Mouse (Mus musculus): ENCODE results near the gene 4930407I10Rik. TPM values are rescaled to one million over a fixed set of nuclear protein-coding genes. Genes with fewer than 3 reads are reported as not detected.

Gene 4930407I10Rik
- polyA plus RNA-seq, 1 experiment = not detected

GRCm38 (mm10) chr15:82023965-82024635 is 34.9 kb upstream of the 4930407I10Rik start:
- H3K4me3 ChIP-seq (ENCODE audit: insufficient read depth, low read length) = no peak overlapping the region
- H3K4me1 ChIP-seq (ENCODE audit: control insufficient read depth, insufficient read depth, low read length) = no peaks in the 10 kb centered on the region
- H3K27ac ChIP-seq (ENCODE audit: insufficient read depth, low read length) = no peak overlapping the region
- TF ChIP-seq POLR2A (IDR thresholded peaks at IDR 0.05; ENCODE audit: low read depth, low read length) (no peak), CTCF (IDR thresholded peaks at IDR 0.05; ENCODE audit: borderline replicate concordance, insufficient read depth, low read length) (no peak)

- TF ChIP-seq POLR2A (IDR thresholded peaks at IDR 0.05; ENCODE audit: low read depth, low read length) (no peak), CTCF (IDR thresholded peaks at IDR 0.05; ENCODE audit: borderline replicate concordance, insufficient read depth, low read length) (no peak)
- no peak overlapping the region for H3K4me3 ChIP-seq (ENCODE audit: insufficient read depth, low read length)
- H3K4me1 ChIP-seq (ENCODE audit: control insufficient read depth, insufficient read depth, low read length) = no peaks in the 10 kb centered on the region
- H3K27ac ChIP-seq (ENCODE audit: insufficient read depth, low read length) = no peak overlapping the region
Observed at GRCm38 (mm10) chr15:82027276-82027675, 31.7 kb upstream of the 4930407I10Rik start.

GRCm38 (mm10) chr15:82027726-82028125 is 31.2 kb upstream of the 4930407I10Rik start:
- H3K4me1 ChIP-seq (ENCODE audit: control insufficient read depth, insufficient read depth, low read length) = no peaks in the 10 kb centered on the region
- TF ChIP-seq CTCF (IDR thresholded peaks at IDR 0.05; ENCODE audit: borderline replicate concordance, insufficient read depth, low read length) (no peak), POLR2A (IDR thresholded peaks at IDR 0.05; ENCODE audit: low read depth, low read length) (no peak)

GRCm38 (mm10) chr15:82032386-82032785 is 26.6 kb upstream of the 4930407I10Rik start:
- no peak overlapping the region for H3K4me3 ChIP-seq (ENCODE audit: insufficient read depth, low read length)
- H3K27ac ChIP-seq (ENCODE audit: insufficient read depth, low read length) = no peak overlapping the region
- no peaks in the 10 kb centered on the region for H3K4me1 ChIP-seq (ENCODE audit: control insufficient read depth, insufficient read depth, low read length)
- TF ChIP-seq POLR2A (IDR thresholded peaks at IDR 0.05; ENCODE audit: low read depth, low read length) (no peak), CTCF (IDR thresholded peaks at IDR 0.05; ENCODE audit: borderline replicate concordance, insufficient read depth, low read length) (no peak)

More at GRCm38 (mm10) chr15:82027726-82028125, 31.2 kb upstream of the 4930407I10Rik start:
- no peak overlapping the region for H3K27ac ChIP-seq (ENCODE audit: insufficient read depth, low read length)
- H3K4me3 ChIP-seq (ENCODE audit: insufficient read depth, low read length) = no peak overlapping the region

GRCm38 (mm10) chr15:82033762-82034161 is 25.2 kb upstream of the 4930407I10Rik start, which contains the start of gene Desi1:
TSS of gene Desi1 (minus strand) at chr15:82033862.
- no peak for TF ChIP-seq POLR2A (IDR thresholded peaks at IDR 0.05; ENCODE audit: low read depth, low read length)
- TF ChIP-seq CTCF (IDR thresholded peaks at IDR 0.05; ENCODE audit: borderline replicate concordance, insufficient read depth, low read length) = no peak
- no peaks in the 10 kb centered on the region for H3K4me1 ChIP-seq (ENCODE audit: control insufficient read depth, insufficient read depth, low read length)
- no peak within 1 kb of the TSS for H3K4me3 ChIP-seq (ENCODE audit: insufficient read depth, low read length)
- H3K27ac ChIP-seq (ENCODE audit: insufficient read depth, low read length) = no peak within 1 kb of the TSS

- H3K4me3 ChIP-seq (ENCODE audit: insufficient read depth, low read length) = no peak overlapping the region
- TF ChIP-seq POLR2A (IDR thresholded peaks at IDR 0.05; ENCODE audit: low read depth, low read length) (no peak), CTCF (IDR thresholded peaks at IDR 0.05; ENCODE audit: borderline replicate concordance, insufficient read depth, low read length) (no peak)
- H3K27ac ChIP-seq (ENCODE audit: insufficient read depth, low read length) = no peak overlapping the region
- H3K4me1 ChIP-seq (ENCODE audit: control insufficient read depth, insufficient read depth, low read length) = no peaks in the 10 kb centered on the region
Observed at GRCm38 (mm10) chr15:82035904-82036689, 22.9 kb upstream of the 4930407I10Rik start.

- TF ChIP-seq CTCF (IDR thresholded peaks at IDR 0.05; ENCODE audit: borderline replicate concordance, insufficient read depth, low read length) = peak; percentile 92
- no peak for TF ChIP-seq POLR2A (IDR thresholded peaks at IDR 0.05; ENCODE audit: low read depth, low read length)
- H3K4me1 ChIP-seq (ENCODE audit: control insufficient read depth, insufficient read depth, low read length) = peaks cover 3% of the 10 kb centered on the region; the same call in 1 of the 2 replicates
- H3K27ac ChIP-seq (ENCODE audit: insufficient read depth, low read length) = no peak overlapping the region
- H3K4me3 ChIP-seq (ENCODE audit: insufficient read depth, low read length) = no peak overlapping the region
Observed at GRCm38 (mm10) chr15:82040650-82041049, 18.3 kb upstream of the 4930407I10Rik start.

GRCm38 (mm10) chr15:82044166-82044784 is 14.7 kb upstream of the 4930407I10Rik start:
- Histone ChIP-seq H3K4me1 (ENCODE audit: control insufficient read depth, insufficient read depth, low read length) (peaks cover 4% of the 10 kb centered on the region; the same call in 1 of the 2 replicates), H3K27ac (ENCODE audit: insufficient read depth, low read length) (no peak overlapping the region), H3K4me3 (ENCODE audit: insufficient read depth, low read length) (no peak overlapping the region)
- TF ChIP-seq POLR2A (IDR thresholded peaks at IDR 0.05; ENCODE audit: low read depth, low read length) (no peak), CTCF (IDR thresholded peaks at IDR 0.05; ENCODE audit: borderline replicate concordance, insufficient read depth, low read length) (no peak)

GRCm38 (mm10) chr15:82046246-82046891 is 12.6 kb upstream of the 4930407I10Rik start:
- TF ChIP-seq CTCF (IDR thresholded peaks at IDR 0.05; ENCODE audit: borderline replicate concordance, insufficient read depth, low read length) (no peak), POLR2A (IDR thresholded peaks at IDR 0.05; ENCODE audit: low read depth, low read length) (no peak)
- Histone ChIP-seq H3K27ac (ENCODE audit: insufficient read depth, low read length) (no peak overlapping the region), H3K4me3 (ENCODE audit: insufficient read depth, low read length) (peak overlapping the region; percentile 99), H3K4me1 (ENCODE audit: control insufficient read depth, insufficient read depth, low read length) (peaks cover 4% of the 10 kb centered on the region; the same call in 1 of the 2 replicates)

Measured in embryonic fibroblast, embryonic 13.5 days (primary cell).